Mouse (Mus musculus): ENCODE measurements around the gene Dtnbp1. TPM values are rescaled to one million over a fixed set of nuclear protein-coding genes. Genes with fewer than 3 reads are reported as not detected.
A peak's percentile ranks its signal among the peaks of the same experiment; 100 is the strongest.

Gene Dtnbp1
- polyA plus RNA-seq, 1 experiment from 2014 or later: 129 TPM

- H3K4me3 ChIP-seq (replicated peaks; ENCODE audit: low read length): no peak overlapping the region
- no peaks in the 10 kb centered on the region for H3K9me3 ChIP-seq (ENCODE audit: control insufficient read depth, low read length)
- no peak for ATAC-seq (ENCODE audit: low FRiP score)
- no peak for DNase-seq (ENCODE audit: low spot score)
- peaks cover 10% of the 10 kb centered on the region; the same call in 1 of the 2 replicates for H3K36me3 ChIP-seq (replicated peaks; ENCODE audit: control insufficient read depth, insufficient read depth)
- H3K27ac ChIP-seq: no peak overlapping the region
- no peaks in the 10 kb centered on the region for H3K4me1 ChIP-seq (replicated peaks; ENCODE audit: control insufficient read depth, insufficient read depth, low read length)
- H3K27me3 ChIP-seq (ENCODE audit: control insufficient read depth, insufficient read depth, low read length): no peaks in the 10 kb centered on the region
- no peak overlapping the region for H3K9ac ChIP-seq
- no peak overlapping the region for H3K4me2 ChIP-seq (replicated peaks)
- WGBS: 93% methylated on average over 7 of the region's 7 CpGs
These were observed 11.8 kb downstream of the Dtnbp1 start for GRCm38 (mm10) chr13:44990073-44990682.

- no peak for ATAC-seq (ENCODE audit: low FRiP score)
- Histone ChIP-seq H3K9ac (no peak overlapping the region), H3K27me3 (ENCODE audit: control insufficient read depth, insufficient read depth, low read length) (no peaks in the 10 kb centered on the region), H3K4me3 (replicated peaks; ENCODE audit: low read length) (no peak overlapping the region), H3K27ac (no peak overlapping the region), H3K4me1 (replicated peaks; ENCODE audit: control insufficient read depth, insufficient read depth, low read length) (no peaks in the 10 kb centered on the region), H3K4me2 (replicated peaks) (no peak overlapping the region), H3K9me3 (ENCODE audit: control insufficient read depth, low read length) (no peaks in the 10 kb centered on the region), H3K36me3 (replicated peaks; ENCODE audit: control insufficient read depth, insufficient read depth) (peaks cover 9% of the 10 kb centered on the region; the same call in 1 of the 2 replicates)
- no peak for DNase-seq (ENCODE audit: low spot score)
- WGBS: 81% methylated on average over 2 of the region's 2 CpGs
These were observed 15.6 kb downstream of the Dtnbp1 start for GRCm38 (mm10) chr13:44986352-44986751.

GRCm38 (mm10) chr13:44985321-44985720 is 16.6 kb downstream of the Dtnbp1 start:
- no peaks in the 10 kb centered on the region for H3K27me3 ChIP-seq (ENCODE audit: control insufficient read depth, insufficient read depth, low read length)
- H3K4me1 ChIP-seq (replicated peaks; ENCODE audit: control insufficient read depth, insufficient read depth, low read length): no peaks in the 10 kb centered on the region
- no peak overlapping the region for H3K4me2 ChIP-seq (replicated peaks)
- peaks cover 9% of the 10 kb centered on the region; the same call in 1 of the 2 replicates for H3K36me3 ChIP-seq (replicated peaks; ENCODE audit: control insufficient read depth, insufficient read depth)
- no peaks in the 10 kb centered on the region for H3K9me3 ChIP-seq (ENCODE audit: control insufficient read depth, low read length)
- no peak overlapping the region for H3K9ac ChIP-seq
- DNase-seq (ENCODE audit: low spot score): no peak
- H3K4me3 ChIP-seq (replicated peaks; ENCODE audit: low read length): no peak overlapping the region
- 88% methylated on average over 2 of the region's 2 CpGs for WGBS
- no peak overlapping the region for H3K27ac ChIP-seq
- no peak for ATAC-seq (ENCODE audit: low FRiP score)

- H3K36me3 ChIP-seq (replicated peaks; ENCODE audit: control insufficient read depth, insufficient read depth): peaks cover 9% of the 10 kb centered on the region; the same call in 1 of the 2 replicates
- H3K4me2 ChIP-seq (replicated peaks): no peak overlapping the region
- 92% methylated on average over 5 of the region's 5 CpGs for WGBS
- ATAC-seq (ENCODE audit: low FRiP score) (no peak), DNase-seq (ENCODE audit: low spot score) (no peak)
- no peak overlapping the region for H3K27ac ChIP-seq
- H3K4me1 ChIP-seq (replicated peaks; ENCODE audit: control insufficient read depth, insufficient read depth, low read length): no peaks in the 10 kb centered on the region
- no peaks in the 10 kb centered on the region for H3K9me3 ChIP-seq (ENCODE audit: control insufficient read depth, low read length)
- H3K27me3 ChIP-seq (ENCODE audit: control insufficient read depth, insufficient read depth, low read length): no peaks in the 10 kb centered on the region
- H3K4me3 ChIP-seq (replicated peaks; ENCODE audit: low read length): no peak overlapping the region
- no peak overlapping the region for H3K9ac ChIP-seq
These were observed 18.1 kb downstream of the Dtnbp1 start for GRCm38 (mm10) chr13:44983635-44984401.

- peaks cover 9% of the 10 kb centered on the region; the same call in 1 of the 2 replicates for H3K36me3 ChIP-seq (replicated peaks; ENCODE audit: control insufficient read depth, insufficient read depth)
- H3K4me2 ChIP-seq (replicated peaks): no peak overlapping the region
- ATAC-seq (ENCODE audit: low FRiP score) (no peak), DNase-seq (ENCODE audit: low spot score) (no peak)
- 82% methylated on average over 7 of the region's 7 CpGs for WGBS
- H3K27ac ChIP-seq: no peak overlapping the region
- H3K4me3 ChIP-seq (replicated peaks; ENCODE audit: low read length): no peak overlapping the region
- no peak overlapping the region for H3K9ac ChIP-seq
- no peaks in the 10 kb centered on the region for H3K27me3 ChIP-seq (ENCODE audit: control insufficient read depth, insufficient read depth, low read length)
- no peaks in the 10 kb centered on the region for H3K4me1 ChIP-seq (replicated peaks; ENCODE audit: control insufficient read depth, insufficient read depth, low read length)
- H3K9me3 ChIP-seq (ENCODE audit: control insufficient read depth, low read length): no peaks in the 10 kb centered on the region
These were observed 19.1 kb downstream of the Dtnbp1 start for GRCm38 (mm10) chr13:44982799-44983198.

GRCm38 (mm10) chr13:44979433-44979832 is 22.5 kb downstream of the Dtnbp1 start:
- H3K4me1 ChIP-seq (replicated peaks; ENCODE audit: control insufficient read depth, insufficient read depth, low read length): 0 out of 2 replicates have a peak, but pooled peaks cover 8% of the 10 kb centered on the region
- peaks cover under 1% of the 10 kb centered on the region; the same call in 1 of the 2 replicates for H3K36me3 ChIP-seq (replicated peaks; ENCODE audit: control insufficient read depth, insufficient read depth)
- H3K27me3 ChIP-seq (ENCODE audit: control insufficient read depth, insufficient read depth, low read length): no peaks in the 10 kb centered on the region
- H3K9ac ChIP-seq: no peak overlapping the region
- H3K27ac ChIP-seq: no peak overlapping the region
- no peak for DNase-seq (ENCODE audit: low spot score)
- 88% methylated on average over 7 of the region's 7 CpGs for WGBS
- no peak for ATAC-seq (ENCODE audit: low FRiP score)
- no peak overlapping the region for H3K4me3 ChIP-seq (replicated peaks; ENCODE audit: low read length)
- H3K4me2 ChIP-seq (replicated peaks): no peak overlapping the region
- H3K9me3 ChIP-seq (ENCODE audit: control insufficient read depth, low read length): no peaks in the 10 kb centered on the region

- ATAC-seq (ENCODE audit: low FRiP score) (no peak), DNase-seq (ENCODE audit: low spot score) (peak; percentile 80)
- Histone ChIP-seq H3K27ac (peak overlapping the region; percentile 10; the same call in 1 of the 2 replicates), H3K4me2 (replicated peaks) (no peak overlapping the region), H3K4me1 (replicated peaks; ENCODE audit: control insufficient read depth, insufficient read depth, low read length) (0 out of 2 replicates have a peak, but pooled peaks cover 8% of the 10 kb centered on the region), H3K27me3 (ENCODE audit: control insufficient read depth, insufficient read depth, low read length) (no peaks in the 10 kb centered on the region), H3K4me3 (replicated peaks; ENCODE audit: low read length) (no peak overlapping the region), H3K9me3 (ENCODE audit: control insufficient read depth, low read length) (no peaks in the 10 kb centered on the region), H3K9ac (0 out of 2 replicates have a peak overlapping the region, but pooled peaks have one; percentile 9), H3K36me3 (replicated peaks; ENCODE audit: control insufficient read depth, insufficient read depth) (no peaks in the 10 kb centered on the region)
- WGBS: 57% methylated on average over 2 of the region's 2 CpGs
These were observed 24.3 kb downstream of the Dtnbp1 start for GRCm38 (mm10) chr13:44977483-44978141.

GRCm38 (mm10) chr13:44977059-44977458 is 24.9 kb downstream of the Dtnbp1 start:
- no peaks in the 10 kb centered on the region for H3K9me3 ChIP-seq (ENCODE audit: control insufficient read depth, low read length)
- ATAC-seq (ENCODE audit: low FRiP score) (peak; percentile 51; the same call in 1 of the 2 replicates), DNase-seq (ENCODE audit: low spot score) (peak; percentile 26)
- H3K36me3 ChIP-seq (replicated peaks; ENCODE audit: control insufficient read depth, insufficient read depth): no peaks in the 10 kb centered on the region
- 0 out of 2 replicates have a peak overlapping the region, but pooled peaks have one; percentile 9 for H3K9ac ChIP-seq
- no peak overlapping the region for H3K4me2 ChIP-seq (replicated peaks)
- peak overlapping the region; percentile 10; the same call in 1 of the 2 replicates for H3K27ac ChIP-seq
- 20% methylated on average over 2 of the region's 2 CpGs for WGBS
- 0 out of 2 replicates have a peak, but pooled peaks cover 8% of the 10 kb centered on the region for H3K4me1 ChIP-seq (replicated peaks; ENCODE audit: control insufficient read depth, insufficient read depth, low read length)
- H3K27me3 ChIP-seq (ENCODE audit: control insufficient read depth, insufficient read depth, low read length): no peaks in the 10 kb centered on the region
- no peak overlapping the region for H3K4me3 ChIP-seq (replicated peaks; ENCODE audit: low read length)
